Mouse (Mus musculus): ENCODE measurements around the gene 1700014D04Rik. TPM values are rescaled to one million over a fixed set of nuclear protein-coding genes. Genes with fewer than 3 reads are reported as not detected.

1700014D04Rik gene
- polyA plus RNA-seq, 1 experiment from 2014 or later, result not detected

DNA sequence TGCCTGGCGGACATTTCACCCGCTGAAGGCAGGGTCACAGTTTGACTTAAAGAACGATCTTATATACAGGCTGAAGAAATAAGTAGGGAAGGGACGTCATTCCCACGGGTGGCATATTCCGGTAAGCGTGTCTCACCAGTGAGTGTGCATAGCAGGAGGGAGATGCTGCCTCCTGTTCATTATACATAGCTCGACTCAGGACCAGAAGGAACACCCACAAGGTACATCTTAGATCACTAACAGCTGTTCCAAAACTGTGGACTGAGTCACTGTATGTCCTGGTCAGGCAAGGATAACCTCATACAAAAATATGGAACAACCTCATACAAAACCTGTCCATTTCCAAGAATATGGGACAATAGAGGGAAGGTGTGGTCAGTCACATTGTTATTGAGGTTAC lies 47.4 kb downstream of the 1700014D04Rik start:
- Histone ChIP-seq H3K4me1 (no peaks in the 10 kb centered on the region), H3K4me2 (no peak overlapping the region), H3K9me3 (replicated peaks) (no peaks in the 10 kb centered on the region), H3K36me3 (ENCODE audit: poor library complexity, severe bottlenecking) (no peaks in the 10 kb centered on the region), H3K4me3 (no peak overlapping the region), H3K27ac (no peak overlapping the region), H3K9ac (no peak overlapping the region), H3K27me3 (no peaks in the 10 kb centered on the region)
- 89% methylated on average over 8 of the region's 8 CpGs for WGBS
- ATAC-seq, result no peak

DNA sequence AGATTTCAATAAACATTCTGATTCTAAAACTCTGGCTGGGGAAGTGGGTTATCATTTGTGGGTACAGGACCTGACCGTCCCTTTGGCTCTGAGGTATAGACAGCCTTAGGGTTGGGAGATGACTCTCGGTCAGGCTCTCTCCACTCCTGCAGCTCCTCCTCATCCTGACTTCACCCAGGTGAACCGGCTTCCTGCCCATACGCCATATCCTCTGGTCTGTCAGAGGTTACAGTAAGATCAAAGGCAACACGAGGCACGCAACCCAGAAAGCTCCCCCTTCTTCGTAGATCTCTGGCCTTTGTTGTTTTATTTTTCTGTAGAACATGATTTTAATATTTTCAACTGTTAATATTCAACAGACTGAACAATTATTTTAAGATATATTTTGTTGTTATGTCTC lies 50.8 kb downstream of the 1700014D04Rik start:
- Histone ChIP-seq H3K4me2 (no peak overlapping the region), H3K27me3 (no peaks in the 10 kb centered on the region), H3K4me3 (no peak overlapping the region), H3K4me1 (no peaks in the 10 kb centered on the region), H3K9me3 (replicated peaks) (no peaks in the 10 kb centered on the region), H3K9ac (no peak overlapping the region), H3K27ac (no peak overlapping the region), H3K36me3 (ENCODE audit: poor library complexity, severe bottlenecking) (no peaks in the 10 kb centered on the region)
- ATAC-seq, result no peak
- WGBS, result 94% methylated on average over 7 of the region's 7 CpGs

DNA sequence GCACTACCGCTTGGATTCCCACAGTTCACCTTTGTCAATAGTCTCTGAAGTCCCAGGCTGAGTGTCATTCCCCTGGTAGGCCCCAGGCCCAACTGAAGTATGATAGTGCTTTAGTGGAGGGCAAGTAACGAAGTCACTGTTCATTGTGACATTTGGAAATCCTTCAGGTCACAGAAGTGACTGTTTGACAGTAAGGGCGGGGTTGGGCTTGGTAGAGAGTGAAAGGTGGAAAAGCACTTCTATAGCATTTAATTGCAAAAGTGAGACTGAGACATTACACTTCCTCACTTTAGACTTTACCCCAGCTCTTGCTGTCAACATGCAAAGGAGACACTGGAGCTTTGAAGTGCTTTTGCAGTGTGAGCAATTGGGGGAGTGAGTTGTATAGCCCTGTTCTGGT lies 52.5 kb downstream of the 1700014D04Rik start, which contains the start of gene 4921517D22Rik:
4921517D22Rik (minus strand) TSS at position 101 of the 400 bp plus-strand sequence.
- Histone ChIP-seq H3K4me1 (no peaks in the 10 kb centered on the region), H3K4me2 (no peak within 1 kb of the TSS), H3K4me3 (no peak within 1 kb of the TSS), H3K36me3 (ENCODE audit: poor library complexity, severe bottlenecking) (no peaks in the 10 kb centered on the region), H3K9me3 (replicated peaks) (no peaks in the 10 kb centered on the region), H3K27me3 (no peaks in the 10 kb centered on the region), H3K9ac (no peak within 1 kb of the TSS), H3K27ac (no peak within 1 kb of the TSS)
- no peak for ATAC-seq
- WGBS, result 88% methylated on average over 3 of the region's 3 CpGs

DNA sequence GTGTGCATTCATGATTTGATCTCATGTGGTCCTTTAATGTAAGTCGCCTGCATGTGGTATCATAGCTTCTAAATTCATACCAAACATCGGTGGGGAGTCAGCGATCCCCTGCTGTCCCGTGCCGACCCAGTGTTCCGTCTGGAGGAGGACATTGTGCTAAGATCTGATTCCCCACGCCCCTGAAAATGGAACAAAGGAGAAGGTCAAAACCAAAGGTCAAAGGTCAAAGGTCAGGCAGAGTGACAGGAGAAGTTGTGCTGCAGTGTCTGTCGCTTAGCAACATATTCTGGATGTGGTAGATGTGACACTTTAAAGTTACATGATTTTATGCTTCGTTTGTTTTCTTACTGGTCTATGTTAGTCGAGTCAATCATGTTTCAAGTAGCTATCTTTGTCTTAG lies 55.1 kb downstream of the 1700014D04Rik start:
- H3K9me3 ChIP-seq (replicated peaks), result no peaks in the 10 kb centered on the region
- H3K4me3 ChIP-seq, result no peak overlapping the region
- H3K36me3 ChIP-seq (ENCODE audit: poor library complexity, severe bottlenecking), result no peaks in the 10 kb centered on the region
- ATAC-seq, result no peak
- 43% methylated on average over 10 of the region's 10 CpGs for WGBS
- no peak overlapping the region for H3K27ac ChIP-seq
- H3K4me2 ChIP-seq, result no peak overlapping the region
- H3K9ac ChIP-seq, result no peak overlapping the region
- no peaks in the 10 kb centered on the region for H3K4me1 ChIP-seq
- H3K27me3 ChIP-seq, result no peaks in the 10 kb centered on the region

Other genes starting within 250 kb of the 1700014D04Rik start
- 30.1 and 35.7 TPM in 2 replicates for gene Agtpbp1, start 161.5 kb downstream of the 1700014D04Rik start, polyA plus RNA-seq (2015; fragmentation: Nextera tagmentation; extraction: Ambion mirVana)
- gene Naa35, start 161.5 kb downstream of the 1700014D04Rik start, polyA plus RNA-seq (2015; fragmentation: Nextera tagmentation; extraction: Ambion mirVana), result 156 and 179 TPM in 2 replicates
- gene Golm1, start 70.9 kb downstream of the 1700014D04Rik start, polyA plus RNA-seq (2015; fragmentation: Nextera tagmentation; extraction: Ambion mirVana), result 76.4 and 80.6 TPM in 2 replicates
- gene 4921517D22Rik, start 52.6 kb downstream of the 1700014D04Rik start, polyA plus RNA-seq (2015; fragmentation: Nextera tagmentation; extraction: Ambion mirVana), result not detected in 2 replicates
- gene Spata31d1a, start 36.4 kb downstream of the 1700014D04Rik start, polyA plus RNA-seq (2015; fragmentation: Nextera tagmentation; extraction: Ambion mirVana), result 0.05 TPM in 1 of 2 replicates, not detected in the other
- not detected in 2 replicates for gene Spata31d1b, start 34.5 kb downstream of the 1700014D04Rik start, polyA plus RNA-seq (2015; fragmentation: Nextera tagmentation; extraction: Ambion mirVana)
- gene Spata31d1d, start 15.0 kb downstream of the 1700014D04Rik start, polyA plus RNA-seq (2015; fragmentation: Nextera tagmentation; extraction: Ambion mirVana), result not detected in 2 replicates
- gene Isca1, start 23.1 kb upstream of the 1700014D04Rik start, polyA plus RNA-seq (2015; fragmentation: Nextera tagmentation; extraction: Ambion mirVana), result 115 and 119 TPM in 2 replicates
- not detected in 2 replicates for gene Gm49354, start 35.5 kb upstream of the 1700014D04Rik start, polyA plus RNA-seq (2015; fragmentation: Nextera tagmentation; extraction: Ambion mirVana)
- 48.2 and 56.5 TPM in 2 replicates for gene Tut7, start 76.4 kb upstream of the 1700014D04Rik start, polyA plus RNA-seq (2015; fragmentation: Nextera tagmentation; extraction: Ambion mirVana)

Data from forebrain, embryonic 13.5 days (tissue).